ENCODE assay signal across 9 mouse cellular contexts in genomic region chr4:137984212-137984611, GRCm38 (mm10). TPM values are rescaled to one million over a fixed set of nuclear protein-coding genes. Genes with fewer than 3 reads are reported as not detected.
DNase-seq lines count a peak whose midpoint lies in the region.
"Had no signal": no experiment of that assay in that cellular context is flagged by ENCODE, and none has a peak within 500 bp of the region (broad histone marks: within the 10 kb centered on the region; RNA-seq: fewer than 3 reads in every experiment).

No protein-coding gene starts in this region.

- intact Hi-C loops in left cerebral cortex, postnatal 14 days (cut with DNase I) = no loop called here

- DNase-seq in heart, adult 18-20 months = peak; percentile 45 to 50
- no peak for DNase-seq in heart, adult 9 months (ENCODE audit: low spot score in 2 of 2)
- peak; percentile 44 for DNase-seq in urinary bladder, postnatal 14 days (ENCODE audit: low spot score)
- no peak for DNase-seq in urinary bladder, postnatal 10 days (ENCODE audit: low spot score)
- peak; percentile 42 for DNase-seq in limb, embryonic 10.5 days (ENCODE audit: low spot score)
- DNase-seq in cerebellum, adult 9-10 months = no peak
- no peak for DNase-seq in left cerebral cortex, postnatal 14 days (ENCODE audit: low spot score in 2 of 2)
- DNase-seq in urinary bladder, postnatal 25 days (ENCODE audit: low spot score) = no peak

- 58% methylated on average over 10 of the region's 10 CpGs for WGBS in limb, embryonic 10.5 days

- H3K4me1 ChIP-seq in limb, embryonic 10.5 days = no peaks in the 10 kb centered on the region
- H3K4me1 ChIP-seq: stomach, embryonic 15.5 days had no signal

- no peak overlapping the region for H3K27ac ChIP-seq in limb, embryonic 10.5 days
- H3K27ac ChIP-seq: stomach, embryonic 15.5 days had no signal

- H3K9me3 ChIP-seq in limb, embryonic 10.5 days (replicated peaks) = no peaks in the 10 kb centered on the region
- H3K9me3 ChIP-seq: stomach, embryonic 15.5 days had no signal

- H3K27me3 ChIP-seq in limb, embryonic 10.5 days (ENCODE audit: low read depth, poor library complexity, severe bottlenecking) = 0 out of 2 replicates have a peak, but pooled peaks cover 4% of the 10 kb centered on the region
- H3K27me3 ChIP-seq: stomach, embryonic 15.5 days had no signal

- H3K36me3 ChIP-seq in limb, embryonic 10.5 days = no peaks in the 10 kb centered on the region
- H3K36me3 ChIP-seq: stomach, embryonic 15.5 days had no signal

- no peak overlapping the region for H3K4me3 ChIP-seq in limb, embryonic 10.5 days
- H3K4me3 ChIP-seq: stomach, embryonic 15.5 days had no signal

RNA-seq across cellular contexts. Expression of gene Eif4g3, which starts 8.6 kb away (rescaled TPM):
- 10 to 100 TPM; 38.1 to 45.7 TPM for total RNA-seq in heart, adult 18-20 months (2021)
- 42.7 and 42.9 TPM in 2 replicates for polyA plus RNA-seq in limb, embryonic 10.5 days (2016; fragmentation: Nextera tagmentation; extraction: Ambion mirVana)
- 100 to 1,000 TPM; 199 TPM for total RNA-seq in left cerebral cortex, postnatal 14 days (2021)

Comparison
In these comparisons a context has a peak if more than half of its experiments do, and no peak if none do; other contexts are left out.
1. DNase-seq: peak in heart, adult 18-20 months (2 of 2), urinary bladder, postnatal 14 days (single experiment) and limb, embryonic 10.5 days (single experiment); none in heart, adult 9 months (0 of 2), urinary bladder, postnatal 10 days (single experiment), cerebellum, adult 9-10 months (single experiment), left cerebral cortex, postnatal 14 days (0 of 2) and urinary bladder, postnatal 25 days (single experiment).
2. RNA of gene Eif4g3, which starts 8.6 kb away (total RNA-seq): 199 TPM in left cerebral cortex, postnatal 14 days; 38.1 to 45.7 TPM in heart, adult 18-20 months; every median in the first group is over 4 times any median in the second.